Mouse (Mus musculus) neural tube, embryonic 11.5 days (tissue): ENCODE measurements around the gene Lsmem1. TPM values are rescaled to one million over a fixed set of nuclear protein-coding genes. Genes with fewer than 3 reads are reported as not detected.

ENCODE experiments used
- ATAC-seq: fragments of 200-750 bp; cut with Nextera tagmentation; 2 replicates; pipeline ENCODE4 v1.8.0; 2017; ENCODE audit warnings: moderate number of reproducible peaks, mild to moderate bottlenecking, moderate TSS enrichment, moderate library complexity; ENCODE audit not compliant: insufficient read depth, low FRiP score, low TSS enrichment
- DNase-seq: peaks from one replicate; pipeline ENCODE4 v3.0.0-alpha.2; 2015; ENCODE audit warnings: low spot score
- H3K27ac ChIP-seq: fragments of 300-500 bp; sonication (generic); 2 replicates; pipeline ENCODE4 v1.5.1; 2014; ENCODE audit warnings: low read depth, mild to moderate bottlenecking, low read length
- H3K27me3 ChIP-seq: fragments of 300-500 bp; sonication (generic); 2 replicates; pipeline ENCODE4 v1.6.1; 2014; ENCODE audit warnings: mild to moderate bottlenecking, low read length, mixed read lengths; ENCODE audit not compliant: control insufficient read depth, insufficient read depth
- H3K36me3 ChIP-seq: fragments of 300-500 bp; sonication (generic); 2 replicates; pipeline ENCODE4 v1.6.1; 2014; ENCODE audit warnings: mild to moderate bottlenecking, low read length, moderate library complexity, mixed read lengths; ENCODE audit not compliant: control insufficient read depth, insufficient read depth
- H3K4me1 ChIP-seq: fragments of 300-500 bp; sonication (generic); 2 replicates; pipeline ENCODE4 v1.6.1; 2014; ENCODE audit warnings: low read length, mixed read lengths; ENCODE audit not compliant: control insufficient read depth, insufficient read depth
- H3K4me2 ChIP-seq: fragments of 300-500 bp; sonication (generic); 2 replicates; pipeline ENCODE4 v1.6.1; 2014; ENCODE audit warnings: low read depth, mild to moderate bottlenecking, moderate library complexity
- H3K4me3 ChIP-seq: fragments of 300-500 bp; sonication (generic); 2 replicates; pipeline ENCODE4 v1.5.1; 2014; ENCODE audit warnings: low read depth, low read length
- H3K9ac ChIP-seq: fragments of 300-500 bp; sonication (generic); 2 replicates; pipeline ENCODE4 v1.6.1; 2014; ENCODE audit warnings: mild to moderate bottlenecking, low read length
- H3K9me3 ChIP-seq: fragments of 300-500 bp; sonication (generic); 2 replicates; pipeline ENCODE4 v1.6.1; 2016; ENCODE audit warnings: low read length; ENCODE audit not compliant: control insufficient read depth
- WGBS: fragments of 180-500 bp; shearing (Covaris S2); extraction: QIAGEN DNeasy Blood & Tissue Kit; methylation state at CpG from one replicate; pipeline ENCODE4 v1.1.7; 2014; 5-methylcytosine and 5-hydroxymethylcytosine counted together
- polyA plus RNA-seq: library from polyadenylated mRNA; unstranded; fragments of >200 nt; fragmentation: Nextera tagmentation; extraction: Ambion mirVana; gene quantifications from 2 replicates; pipeline ENCODE4 v1.2.1, GENCODE M21; 2014

The Lsmem1 gene
- 0.32 and 0.39 TPM in 2 replicates for polyA plus RNA-seq

- no peak within 1 kb of the TSS for H3K4me3 ChIP-seq
- H3K9ac ChIP-seq = no peak within 1 kb of the TSS
- DNase-seq = no peak
- no peak for ATAC-seq
- H3K9me3 ChIP-seq = no peaks in the 10 kb centered on the region
- no peaks in the 10 kb centered on the region for H3K4me1 ChIP-seq
- WGBS = 76% methylated on average over 8 of the region's 8 CpGs
- no peak within 1 kb of the TSS for H3K4me2 ChIP-seq
- H3K36me3 ChIP-seq = no peaks in the 10 kb centered on the region
- H3K27me3 ChIP-seq = no peaks in the 10 kb centered on the region
- H3K27ac ChIP-seq = no peak within 1 kb of the TSS
These were observed at the start of gene Lsmem1 for GRCm38 (mm10) chr12:40199302-40199701. Gene Lsmem1 (minus strand): TSS chr12:40199490.

GRCm38 (mm10) chr12:40248454-40249180 lies 49.3 kb upstream of the Lsmem1 start, which contains the start of gene Ifrd1:
Gene Ifrd1 (minus strand): TSS chr12:40248504.
- Histone ChIP-seq H3K4me2 (no peak within 1 kb of the TSS), H3K27me3 (no peaks in the 10 kb centered on the region), H3K27ac (no peak within 1 kb of the TSS), H3K4me3 (no peak within 1 kb of the TSS), H3K9ac (no peak within 1 kb of the TSS), H3K36me3 (no peaks in the 10 kb centered on the region), H3K4me1 (no peaks in the 10 kb centered on the region), H3K9me3 (no peaks in the 10 kb centered on the region)
- 68% methylated on average over 5 of the region's 5 CpGs for WGBS
- ATAC-seq = no peak
- DNase-seq = no peak

- Histone ChIP-seq H3K4me1 (no peaks in the 10 kb centered on the region), H3K9me3 (no peaks in the 10 kb centered on the region), H3K4me2 (no peak overlapping the region), H3K27ac (no peak overlapping the region), H3K4me3 (no peak overlapping the region), H3K36me3 (no peaks in the 10 kb centered on the region), H3K27me3 (no peaks in the 10 kb centered on the region), H3K9ac (no peak overlapping the region)
- ATAC-seq (no peak), DNase-seq (no peak)
- 79% methylated on average over 6 of the region's 6 CpGs for WGBS
These were observed 48.7 kb upstream of the Lsmem1 start for GRCm38 (mm10) chr12:40247976-40248375.

- WGBS = 85% methylated on average over 4 of the region's 4 CpGs
- Histone ChIP-seq H3K27me3 (no peaks in the 10 kb centered on the region), H3K36me3 (no peaks in the 10 kb centered on the region), H3K9ac (no peak overlapping the region), H3K9me3 (no peaks in the 10 kb centered on the region), H3K4me2 (no peak overlapping the region), H3K27ac (no peak overlapping the region), H3K4me1 (no peaks in the 10 kb centered on the region), H3K4me3 (no peak overlapping the region)
- DNase-seq = no peak
- no peak for ATAC-seq
These were observed 48.1 kb upstream of the Lsmem1 start for GRCm38 (mm10) chr12:40247384-40247783.

GRCm38 (mm10) chr12:40245434-40245970 lies 46.2 kb upstream of the Lsmem1 start:
- DNase-seq (no peak), ATAC-seq (no peak)
- H3K36me3 ChIP-seq = no peaks in the 10 kb centered on the region
- no peaks in the 10 kb centered on the region for H3K27me3 ChIP-seq
- H3K9ac ChIP-seq = no peak overlapping the region
- WGBS = 89% methylated on average over 7 of the region's 7 CpGs
- no peak overlapping the region for H3K4me2 ChIP-seq
- no peak overlapping the region for H3K4me3 ChIP-seq
- no peak overlapping the region for H3K27ac ChIP-seq
- no peaks in the 10 kb centered on the region for H3K9me3 ChIP-seq
- no peaks in the 10 kb centered on the region for H3K4me1 ChIP-seq

GRCm38 (mm10) chr12:40244926-40245325 lies 45.6 kb upstream of the Lsmem1 start:
- H3K27ac ChIP-seq = no peak overlapping the region
- DNase-seq = no peak
- H3K4me2 ChIP-seq = no peak overlapping the region
- no peaks in the 10 kb centered on the region for H3K36me3 ChIP-seq
- H3K4me3 ChIP-seq = no peak overlapping the region
- ATAC-seq = no peak
- H3K27me3 ChIP-seq = no peaks in the 10 kb centered on the region
- WGBS = 93% methylated on average over 5 of the region's 5 CpGs
- no peaks in the 10 kb centered on the region for H3K9me3 ChIP-seq
- H3K4me1 ChIP-seq = no peaks in the 10 kb centered on the region
- H3K9ac ChIP-seq = no peak overlapping the region

GRCm38 (mm10) chr12:40243821-40244221 lies 44.5 kb upstream of the Lsmem1 start:
- ATAC-seq = no peak
- no peaks in the 10 kb centered on the region for H3K27me3 ChIP-seq
- no peak overlapping the region for H3K4me2 ChIP-seq
- 70% methylated on average over 11 of the region's 11 CpGs for WGBS
- H3K4me1 ChIP-seq = no peaks in the 10 kb centered on the region
- H3K9me3 ChIP-seq = no peaks in the 10 kb centered on the region
- H3K36me3 ChIP-seq = no peaks in the 10 kb centered on the region
- DNase-seq = no peak
- H3K27ac ChIP-seq = no peak overlapping the region
- H3K9ac ChIP-seq = no peak overlapping the region
- H3K4me3 ChIP-seq = no peak overlapping the region

- ATAC-seq (no peak), DNase-seq (no peak)
- no peaks in the 10 kb centered on the region for H3K4me1 ChIP-seq
- H3K4me3 ChIP-seq = no peak overlapping the region
- 73% methylated on average over 4 of the region's 4 CpGs for WGBS
- H3K27me3 ChIP-seq = no peaks in the 10 kb centered on the region
- no peak overlapping the region for H3K9ac ChIP-seq
- no peaks in the 10 kb centered on the region for H3K9me3 ChIP-seq
- H3K27ac ChIP-seq = no peak overlapping the region
- H3K36me3 ChIP-seq = no peaks in the 10 kb centered on the region
- H3K4me2 ChIP-seq = no peak overlapping the region
These were observed 44.0 kb upstream of the Lsmem1 start for GRCm38 (mm10) chr12:40243241-40243640.

- H3K4me3 ChIP-seq = no peak overlapping the region
- H3K4me2 ChIP-seq = no peak overlapping the region
- H3K9ac ChIP-seq = no peak overlapping the region
- 93% methylated on average over 7 of the region's 7 CpGs for WGBS
- H3K27me3 ChIP-seq = no peaks in the 10 kb centered on the region
- ATAC-seq = no peak
- no peaks in the 10 kb centered on the region for H3K4me1 ChIP-seq
- DNase-seq = no peak
- no peaks in the 10 kb centered on the region for H3K36me3 ChIP-seq
- H3K27ac ChIP-seq = no peak overlapping the region
- H3K9me3 ChIP-seq = no peaks in the 10 kb centered on the region
These were observed 39.9 kb upstream of the Lsmem1 start for GRCm38 (mm10) chr12:40239161-40239560.
